Mouse (Mus musculus) hindbrain, postnatal 0 days (tissue): ENCODE results near the gene Stard5. TPM values are rescaled to one million over a fixed set of nuclear protein-coding genes. Genes with fewer than 3 reads are reported as not detected.

Experiments
- ATAC-seq: fragments of 200-750 bp; cut with Nextera tagmentation; 2 replicates; pipeline ENCODE4 v1.8.0; 2017; ENCODE audit warnings: mild to moderate bottlenecking, moderate TSS enrichment, moderate library complexity
- DNase-seq: peaks from one replicate; pipeline ENCODE4 v3.0.0-alpha.2; 2015; ENCODE audit warnings: low spot score
- H3K27ac ChIP-seq: fragments of 300-500 bp; sonication (generic); 2 replicates; pipeline ENCODE4 v1.5.1; 2014; ENCODE audit warnings: mild to moderate bottlenecking
- H3K27me3 ChIP-seq: fragments of 300-500 bp; sonication (generic); 2 replicates; pipeline ENCODE4 v1.6.1; 2014; ENCODE audit warnings: low read length, mixed read lengths; ENCODE audit not compliant: insufficient read depth
- H3K36me3 ChIP-seq: fragments of 300-500 bp; sonication (generic); 2 replicates; pipeline ENCODE4 v1.6.1; 2014; ENCODE audit warnings: low read length, mixed read lengths; ENCODE audit not compliant: insufficient read depth
- H3K4me1 ChIP-seq: fragments of 300-500 bp; sonication (generic); 2 replicates; pipeline ENCODE4 v1.6.1; 2014; ENCODE audit warnings: antibody characterized with exemption, low read length, mixed read lengths; ENCODE audit not compliant: insufficient read depth
- H3K4me2 ChIP-seq: fragments of 300-500 bp; sonication (generic); 2 replicates; pipeline ENCODE4 v1.6.1; 2014; ENCODE audit warnings: low read depth, mild to moderate bottlenecking, low read length, moderate library complexity, mixed read lengths
- H3K4me3 ChIP-seq: fragments of 300-500 bp; sonication (generic); 2 replicates; pipeline ENCODE4 v1.5.1; 2014; ENCODE audit warnings: low read length
- H3K9ac ChIP-seq: fragments of 300-500 bp; sonication (generic); replicated peaks from 2 replicates; pipeline ENCODE4 v1.6.1; 2014; ENCODE audit warnings: mild to moderate bottlenecking, low read length, moderate library complexity, mixed read lengths
- H3K9me3 ChIP-seq: fragments of 300-500 bp; sonication (generic); 2 replicates; pipeline ENCODE4 v1.6.1; 2016; ENCODE audit warnings: low read length, mixed read lengths
- CTCF ChIP-seq: IDR thresholded peaks from 2 replicates; pipeline ENCODE4 v1.5.1; 2016; ENCODE audit warnings: antibody characterized with exemption, control low read depth, low read depth
- WGBS: fragments of 180-500 bp; shearing (Covaris S2); extraction: QIAGEN DNeasy Blood & Tissue Kit; methylation state at CpG from one replicate; pipeline ENCODE4 v1.1.7; 2014; 5-methylcytosine and 5-hydroxymethylcytosine counted together
- polyA plus RNA-seq: library from polyadenylated mRNA; unstranded; fragments of >200 nt; fragmentation: Nextera tagmentation; extraction: Ambion mirVana; gene quantifications from 2 replicates; pipeline ENCODE4 v1.2.1, GENCODE M21; 2015
- total RNA-seq: library from RNA; depleted of rRNA; stranded (reverse); fragments of >200 nt; gene quantifications from 2 replicates; pipeline ENCODE4 v1.2.3, GENCODE M21; 2014

Gene Stard5
- total and polyA plus RNA-seq, 2 experiments from 2014 or later, result 6.6 to 7.5 TPM

DNA sequence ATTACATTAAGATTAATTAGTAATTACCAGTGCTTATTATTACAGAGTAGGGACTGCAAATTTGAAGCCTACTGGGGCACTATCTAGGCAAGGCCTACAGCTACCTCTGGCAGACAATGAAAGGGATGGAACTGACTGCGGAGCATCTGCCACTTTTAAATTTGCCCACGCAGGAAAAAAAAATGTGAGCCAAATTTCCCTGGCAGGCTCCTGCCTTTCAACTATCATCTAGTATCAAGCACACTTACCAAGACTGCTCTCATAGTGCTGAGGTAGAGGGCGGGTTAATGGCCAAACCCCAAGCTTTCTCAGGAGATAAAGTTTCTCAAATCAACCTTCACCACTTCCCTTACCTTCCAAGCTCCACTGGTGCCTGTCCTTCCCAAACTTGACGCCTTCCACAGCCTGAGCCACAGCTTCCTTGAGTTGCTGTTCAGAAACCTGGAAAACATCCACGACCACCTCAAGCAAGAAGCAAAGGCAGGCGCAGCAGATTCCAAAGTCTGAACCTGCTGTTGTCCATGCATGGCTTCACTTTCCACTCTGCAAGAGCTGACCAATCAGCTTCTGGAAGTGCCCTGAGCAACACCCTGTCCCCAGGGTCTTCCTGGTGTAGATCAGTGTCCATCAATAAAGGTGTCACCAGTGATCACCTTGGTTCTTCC lies 31.1 kb downstream of the Stard5 start:
- 78% methylated on average over 6 of the region's 6 CpGs for whole genome bisulfite sequencing
- Histone ChIP-seq H3K4me1 (no peaks in the 10 kb centered on the region), H3K36me3 (no peaks in the 10 kb centered on the region), H3K4me3 (no peak overlapping the region), H3K4me2 (no peak overlapping the region), H3K27me3 (no peaks in the 10 kb centered on the region), H3K9ac (no peak overlapping the region), H3K27ac (no peak overlapping the region), H3K9me3 (no peaks in the 10 kb centered on the region)
- DNase-seq (no peak), ATAC-seq (no peak)
- no peak for TF ChIP-seq CTCF

DNA sequence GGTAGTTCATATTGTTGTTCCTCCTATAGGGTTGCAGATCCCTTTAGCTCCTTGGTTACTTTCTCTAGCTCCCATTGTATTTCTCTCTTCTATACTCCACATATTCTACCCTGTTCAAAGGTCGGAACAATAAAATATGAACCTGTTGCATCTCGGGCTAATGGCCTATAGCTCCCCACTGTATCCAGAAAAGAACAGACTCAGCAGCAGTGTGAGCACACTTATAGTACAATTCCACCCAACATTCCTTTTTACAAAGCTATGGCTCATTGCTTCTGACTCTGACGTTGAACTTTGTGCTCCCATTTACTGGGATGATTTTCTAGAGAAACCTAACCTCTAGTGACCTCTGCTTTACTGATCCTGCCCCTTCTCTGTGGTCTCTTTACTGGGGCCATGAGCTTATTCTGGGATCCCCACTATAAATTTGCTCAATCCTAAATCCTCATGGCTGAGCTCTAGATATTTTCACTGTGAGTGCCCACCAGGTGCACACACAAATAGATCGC lies 34.4 kb downstream of the Stard5 start:
- WGBS, result 93% methylated on average over 4 of the region's 4 CpGs
- no peak for TF ChIP-seq CTCF
- Histone ChIP-seq H3K9ac (no peak overlapping the region), H3K4me2 (no peak overlapping the region), H3K9me3 (no peaks in the 10 kb centered on the region), H3K27ac (no peak overlapping the region), H3K36me3 (no peaks in the 10 kb centered on the region), H3K4me3 (no peak overlapping the region), H3K27me3 (no peaks in the 10 kb centered on the region), H3K4me1 (no peaks in the 10 kb centered on the region)
- DNase-seq, result no peak
- ATAC-seq, result no peak

DNA sequence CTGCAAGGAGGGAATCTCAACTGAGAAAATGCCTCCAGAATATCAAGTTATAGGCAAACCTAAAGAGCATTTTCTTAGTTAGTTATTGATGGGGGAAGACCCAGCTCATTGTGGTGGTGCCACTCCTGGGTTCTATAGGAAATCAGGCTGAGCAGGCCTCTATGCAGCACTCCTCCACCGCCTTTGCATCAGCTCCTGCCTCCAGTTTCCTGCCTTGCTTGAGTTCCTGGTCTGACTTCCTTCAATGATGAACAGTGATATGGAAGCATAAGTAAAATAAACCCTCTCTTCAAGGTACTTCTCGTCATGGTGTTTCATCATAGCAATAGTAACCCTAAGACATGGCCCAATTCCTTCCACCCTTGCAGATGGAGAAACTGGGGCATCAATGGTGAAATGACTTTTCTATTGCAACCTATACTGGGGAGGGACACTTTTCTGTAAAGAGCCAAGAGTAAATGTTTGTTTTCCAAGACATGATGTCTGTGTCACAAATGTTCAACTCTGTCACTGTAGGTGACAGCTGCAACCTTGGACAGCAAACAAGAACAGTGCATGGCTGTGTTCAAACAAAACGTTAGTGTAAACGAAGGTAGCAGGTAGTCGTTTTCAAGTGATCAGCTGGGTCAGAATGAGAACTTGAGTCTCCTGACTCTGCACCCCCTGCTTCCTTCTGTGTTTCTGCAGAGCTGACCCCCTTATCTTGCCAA lies 36.3 kb downstream of the Stard5 start:
- no peak for ATAC-seq
- TF ChIP-seq CTCF, result no peak
- Histone ChIP-seq H3K4me1 (no peaks in the 10 kb centered on the region), H3K9ac (no peak overlapping the region), H3K9me3 (no peaks in the 10 kb centered on the region), H3K27me3 (no peaks in the 10 kb centered on the region), H3K4me3 (no peak overlapping the region), H3K27ac (no peak overlapping the region), H3K4me2 (no peak overlapping the region), H3K36me3 (no peaks in the 10 kb centered on the region)
- 90% methylated on average over 5 of the region's 5 CpGs for WGBS
- DNase-seq, result no peak

DNA sequence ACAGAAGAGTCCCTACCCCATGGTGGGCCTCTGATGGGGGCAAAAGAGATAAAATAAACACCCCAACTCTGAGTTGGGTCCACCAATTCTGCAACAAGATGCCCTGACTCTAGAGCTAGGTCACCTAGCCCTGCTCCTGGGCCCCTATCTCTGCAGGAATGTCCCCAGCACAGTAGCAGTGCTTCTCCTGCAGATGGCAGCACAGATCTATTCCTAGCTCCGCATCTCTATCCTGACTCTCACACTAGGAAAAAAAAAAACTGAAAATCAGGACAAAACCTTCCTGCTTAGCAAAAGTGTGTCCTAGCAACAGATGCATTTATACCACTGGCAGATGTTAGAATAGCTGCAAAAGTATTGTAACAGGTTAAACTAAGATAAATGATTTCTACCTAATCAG lies 37.0 kb downstream of the Stard5 start:
- Histone ChIP-seq H3K36me3 (no peaks in the 10 kb centered on the region), H3K9me3 (no peaks in the 10 kb centered on the region), H3K9ac (no peak overlapping the region), H3K27me3 (no peaks in the 10 kb centered on the region), H3K27ac (no peak overlapping the region), H3K4me1 (no peaks in the 10 kb centered on the region), H3K4me3 (no peak overlapping the region), H3K4me2 (no peak overlapping the region)
- DNase-seq (peak; percentile 84), ATAC-seq (peak; percentile 86)
- peak; percentile 93 for TF ChIP-seq CTCF
- 11% methylated on average over 1 of the region's 1 CpGs for WGBS

DNA sequence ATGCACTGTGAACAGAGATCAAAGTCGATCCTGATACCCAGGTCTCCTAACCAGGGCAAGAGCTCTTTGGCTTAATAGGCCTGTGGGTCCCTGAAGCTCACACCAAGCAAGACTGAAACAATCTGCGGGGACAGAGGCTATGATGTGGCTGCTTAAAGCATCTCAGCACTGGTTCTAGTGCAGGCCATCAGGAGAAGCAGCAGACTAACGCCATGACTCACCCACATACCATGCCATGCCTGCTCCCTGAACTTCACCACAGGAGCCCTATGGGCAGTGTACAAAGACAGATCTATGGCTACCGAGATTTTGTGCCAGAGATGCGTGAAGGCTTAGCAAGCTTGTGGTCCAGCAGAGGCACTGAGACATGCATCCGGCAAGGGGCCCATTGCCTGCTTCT lies 39.8 kb downstream of the Stard5 start:
- 88% methylated on average over 6 of the region's 6 CpGs for WGBS
- Histone ChIP-seq H3K9me3 (no peaks in the 10 kb centered on the region), H3K36me3 (no peaks in the 10 kb centered on the region), H3K4me3 (no peak overlapping the region), H3K9ac (no peak overlapping the region), H3K4me2 (no peak overlapping the region), H3K27ac (no peak overlapping the region), H3K27me3 (no peaks in the 10 kb centered on the region), H3K4me1 (no peaks in the 10 kb centered on the region)
- ATAC-seq, result no peak
- no peak for TF ChIP-seq CTCF
- no peak for DNase-seq

DNA sequence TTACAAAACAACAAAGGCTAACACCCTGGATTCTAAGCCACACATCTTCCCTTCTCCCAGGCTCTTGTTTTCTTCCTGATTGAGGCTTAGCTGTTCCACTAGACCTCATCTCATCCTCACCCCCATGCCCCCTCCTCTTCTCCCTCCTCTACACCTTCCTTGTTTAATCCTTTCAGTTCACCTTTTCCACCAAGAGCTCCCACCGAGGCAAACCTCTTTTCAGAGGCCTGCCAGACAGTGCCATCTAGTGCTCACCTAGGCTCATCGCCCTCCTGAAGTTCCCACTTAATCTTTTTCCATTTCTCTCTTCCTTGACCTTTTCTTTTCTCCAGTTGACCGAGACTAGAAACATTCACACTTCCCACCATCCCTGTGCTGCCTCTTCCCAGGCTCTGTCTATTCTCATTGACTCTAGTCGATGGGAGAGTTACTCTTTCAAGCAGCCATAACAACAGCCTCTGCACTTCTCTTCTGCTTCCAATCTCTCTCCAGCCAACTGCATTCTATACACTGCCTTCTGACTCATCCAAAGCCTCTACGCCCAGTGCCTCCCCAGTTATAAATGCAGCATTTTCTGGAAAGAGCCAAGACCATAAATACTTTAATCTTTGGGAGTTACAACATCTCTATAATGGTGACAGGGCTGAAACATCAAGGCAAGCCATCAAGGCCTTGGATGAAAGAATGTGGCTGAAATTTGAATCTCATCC lies 43.9 kb downstream of the Stard5 start:
- 38% methylated on average over 5 of the region's 5 CpGs for WGBS
- TF ChIP-seq CTCF, result peak; percentile 76
- no peaks in the 10 kb centered on the region for H3K4me1 ChIP-seq
- no peak overlapping the region for H3K9ac ChIP-seq
- peak; percentile 66 for DNase-seq
- H3K27me3 ChIP-seq, result no peaks in the 10 kb centered on the region
- H3K4me2 ChIP-seq, result no peak overlapping the region
- ATAC-seq, result 0 out of 2 replicates have a peak, but pooled peaks have one; percentile 47
- no peaks in the 10 kb centered on the region for H3K9me3 ChIP-seq
- H3K27ac ChIP-seq, result no peak overlapping the region
- no peaks in the 10 kb centered on the region for H3K36me3 ChIP-seq
- no peak overlapping the region for H3K4me3 ChIP-seq
